Mouse (Mus musculus): ENCODE data around the gene Rere. TPM values are rescaled to one million over a fixed set of nuclear protein-coding genes. Genes with fewer than 3 reads are reported as not detected.

Gene Rere
- polyA plus RNA-seq, 1 experiment from 2014 or later: 57.2 TPM

- Histone ChIP-seq H3K4me1 (peaks cover 6% of the 10 kb centered on the region), H3K27me3 (replicated peaks) (no peaks in the 10 kb centered on the region), H3K27ac (no peak overlapping the region), H3K36me3 (peaks cover 16% of the 10 kb centered on the region; the same call in 1 of the 2 replicates), H3K4me2 (replicated peaks) (no peak overlapping the region), H3K4me3 (no peak overlapping the region), H3K9me3 (no peaks in the 10 kb centered on the region), H3K9ac (no peak overlapping the region)
- no peak for ATAC-seq (ENCODE audit: low FRiP score, low read depth)
- WGBS: 78% methylated on average over 5 of the region's 5 CpGs
Observed at GRCm38 (mm10) chr4:150522425-150522824, 241.0 kb downstream of the Rere start.

GRCm38 (mm10) chr4:150523351-150523750, 241.9 kb downstream of the Rere start:
- H3K36me3 ChIP-seq: peaks cover 16% of the 10 kb centered on the region; the same call in 1 of the 2 replicates
- H3K4me2 ChIP-seq (replicated peaks): no peak overlapping the region
- H3K4me3 ChIP-seq: no peak overlapping the region
- no peak overlapping the region for H3K9ac ChIP-seq
- no peak for ATAC-seq (ENCODE audit: low FRiP score, low read depth)
- H3K4me1 ChIP-seq: peaks cover 6% of the 10 kb centered on the region
- no peaks in the 10 kb centered on the region for H3K9me3 ChIP-seq
- H3K27ac ChIP-seq: no peak overlapping the region; the same call in 1 of the 2 replicates
- H3K27me3 ChIP-seq (replicated peaks): no peaks in the 10 kb centered on the region

- H3K27ac ChIP-seq: no peak overlapping the region
- no peaks in the 10 kb centered on the region for H3K9me3 ChIP-seq
- peaks cover 6% of the 10 kb centered on the region for H3K4me1 ChIP-seq
- no peak overlapping the region for H3K4me3 ChIP-seq
- WGBS: 52% methylated on average over 1 of the region's 1 CpGs
- no peaks in the 10 kb centered on the region for H3K27me3 ChIP-seq (replicated peaks)
- no peak overlapping the region for H3K4me2 ChIP-seq (replicated peaks)
- peaks cover 8% of the 10 kb centered on the region; the same call in 1 of the 2 replicates for H3K36me3 ChIP-seq
- H3K9ac ChIP-seq: no peak overlapping the region
- ATAC-seq (ENCODE audit: low FRiP score, low read depth): 0 out of 2 replicates have a peak, but pooled peaks have one; percentile 17
Observed at GRCm38 (mm10) chr4:150526269-150526668, 244.8 kb downstream of the Rere start.

- no peak for ATAC-seq (ENCODE audit: low FRiP score, low read depth)
- Histone ChIP-seq H3K4me3 (no peak overlapping the region), H3K4me2 (replicated peaks) (no peak overlapping the region), H3K9me3 (no peaks in the 10 kb centered on the region), H3K27ac (no peak overlapping the region), H3K36me3 (peaks cover 8% of the 10 kb centered on the region; the same call in 1 of the 2 replicates), H3K27me3 (replicated peaks) (no peaks in the 10 kb centered on the region), H3K9ac (no peak overlapping the region), H3K4me1 (peaks cover 13% of the 10 kb centered on the region)
- 100% methylated on average over 1 of the region's 1 CpGs for WGBS
Observed at GRCm38 (mm10) chr4:150528426-150528825, 247.0 kb downstream of the Rere start.

- no peaks in the 10 kb centered on the region for H3K27me3 ChIP-seq (replicated peaks)
- ATAC-seq (ENCODE audit: low FRiP score, low read depth): no peak
- peaks cover 5% of the 10 kb centered on the region; the same call in 1 of the 2 replicates for H3K36me3 ChIP-seq
- peaks cover 13% of the 10 kb centered on the region for H3K4me1 ChIP-seq
- 88% methylated on average over 5 of the region's 5 CpGs for WGBS
- no peak overlapping the region for H3K9ac ChIP-seq
- H3K4me3 ChIP-seq: no peak overlapping the region
- no peak overlapping the region for H3K4me2 ChIP-seq (replicated peaks)
- H3K27ac ChIP-seq: no peak overlapping the region
- no peaks in the 10 kb centered on the region for H3K9me3 ChIP-seq
Observed at GRCm38 (mm10) chr4:150528846-150529245, 247.4 kb downstream of the Rere start.

- no peak overlapping the region for H3K4me3 ChIP-seq
- peaks cover 13% of the 10 kb centered on the region for H3K4me1 ChIP-seq
- H3K27me3 ChIP-seq (replicated peaks): no peaks in the 10 kb centered on the region
- ATAC-seq (ENCODE audit: low FRiP score, low read depth): no peak
- 82% methylated on average over 7 of the region's 7 CpGs for WGBS
- H3K36me3 ChIP-seq: peaks cover 24% of the 10 kb centered on the region
- no peak overlapping the region for H3K27ac ChIP-seq
- no peak overlapping the region for H3K9ac ChIP-seq
- H3K9me3 ChIP-seq: no peaks in the 10 kb centered on the region
- H3K4me2 ChIP-seq (replicated peaks): no peak overlapping the region
Observed at GRCm38 (mm10) chr4:150531869-150532268, 250.4 kb downstream of the Rere start.

GRCm38 (mm10) chr4:150536821-150537510, 255.5 kb downstream of the Rere start:
- WGBS: 92% methylated on average over 3 of the region's 3 CpGs
- no peak overlapping the region for H3K4me2 ChIP-seq (replicated peaks)
- H3K27me3 ChIP-seq (replicated peaks): no peaks in the 10 kb centered on the region
- peaks cover 10% of the 10 kb centered on the region; the same call in 1 of the 2 replicates for H3K4me1 ChIP-seq
- no peak overlapping the region for H3K4me3 ChIP-seq
- H3K9ac ChIP-seq: no peak overlapping the region
- ATAC-seq (ENCODE audit: low FRiP score, low read depth): no peak
- peaks cover 42% of the 10 kb centered on the region for H3K36me3 ChIP-seq
- no peak overlapping the region for H3K27ac ChIP-seq
- no peaks in the 10 kb centered on the region for H3K9me3 ChIP-seq

GRCm38 (mm10) chr4:150539846-150540245, 258.4 kb downstream of the Rere start:
- WGBS: 47% methylated on average over 1 of the region's 1 CpGs
- Histone ChIP-seq H3K36me3 (peaks cover 40% of the 10 kb centered on the region), H3K4me2 (replicated peaks) (no peak overlapping the region), H3K9ac (no peak overlapping the region), H3K4me1 (peaks cover 6% of the 10 kb centered on the region; the same call in 1 of the 2 replicates), H3K4me3 (no peak overlapping the region), H3K9me3 (no peaks in the 10 kb centered on the region), H3K27me3 (replicated peaks) (no peaks in the 10 kb centered on the region), H3K27ac (no peak overlapping the region)
- peak; percentile 90 for ATAC-seq (ENCODE audit: low FRiP score, low read depth)

GRCm38 (mm10) chr4:150540392-150541094, 259.1 kb downstream of the Rere start:
- Histone ChIP-seq H3K4me3 (no peak overlapping the region), H3K27me3 (replicated peaks) (no peaks in the 10 kb centered on the region), H3K4me2 (replicated peaks) (no peak overlapping the region), H3K9ac (no peak overlapping the region), H3K9me3 (no peaks in the 10 kb centered on the region), H3K36me3 (peaks cover 33% of the 10 kb centered on the region), H3K4me1 (peaks cover 6% of the 10 kb centered on the region; the same call in 1 of the 2 replicates), H3K27ac (no peak overlapping the region)
- WGBS: 39% methylated on average over 5 of the region's 5 CpGs
- ATAC-seq (ENCODE audit: low FRiP score, low read depth): 0 out of 2 replicates have a peak, but pooled peaks have one; percentile 53

GRCm38 (mm10) chr4:150544231-150544630, 262.8 kb downstream of the Rere start:
- no peak overlapping the region for H3K4me3 ChIP-seq
- H3K27me3 ChIP-seq (replicated peaks): no peaks in the 10 kb centered on the region
- H3K36me3 ChIP-seq: peaks cover 13% of the 10 kb centered on the region
- peaks cover 6% of the 10 kb centered on the region; the same call in 1 of the 2 replicates for H3K4me1 ChIP-seq
- H3K9ac ChIP-seq: no peak overlapping the region
- H3K9me3 ChIP-seq: no peaks in the 10 kb centered on the region
- no peak for ATAC-seq (ENCODE audit: low FRiP score, low read depth)
- 87% methylated on average over 7 of the region's 7 CpGs for whole genome bisulfite sequencing
- H3K27ac ChIP-seq: no peak overlapping the region
- no peak overlapping the region for H3K4me2 ChIP-seq (replicated peaks)

- H3K4me2 ChIP-seq (replicated peaks): no peak overlapping the region
- H3K9me3 ChIP-seq: no peaks in the 10 kb centered on the region
- WGBS: 81% methylated on average over 10 of the region's 10 CpGs
- no peak overlapping the region for H3K9ac ChIP-seq
- ATAC-seq (ENCODE audit: low FRiP score, low read depth): no peak
- no peak overlapping the region for H3K27ac ChIP-seq
- peaks cover 6% of the 10 kb centered on the region; the same call in 1 of the 2 replicates for H3K4me1 ChIP-seq
- H3K27me3 ChIP-seq (replicated peaks): no peaks in the 10 kb centered on the region
- no peak overlapping the region for H3K4me3 ChIP-seq
- H3K36me3 ChIP-seq: peaks cover 16% of the 10 kb centered on the region
Observed at GRCm38 (mm10) chr4:150544652-150545258, 263.3 kb downstream of the Rere start.

GRCm38 (mm10) chr4:150545775-150546174, 264.3 kb downstream of the Rere start:
- ATAC-seq (ENCODE audit: low FRiP score, low read depth): no peak
- no peaks in the 10 kb centered on the region for H3K27me3 ChIP-seq (replicated peaks)
- 93% methylated on average over 7 of the region's 7 CpGs for WGBS
- no peak overlapping the region for H3K4me3 ChIP-seq
- H3K9ac ChIP-seq: no peak overlapping the region
- H3K36me3 ChIP-seq: peaks cover 22% of the 10 kb centered on the region
- H3K9me3 ChIP-seq: no peaks in the 10 kb centered on the region
- no peak overlapping the region for H3K27ac ChIP-seq
- H3K4me1 ChIP-seq: peaks cover under 1% of the 10 kb centered on the region; the same call in 1 of the 2 replicates
- H3K4me2 ChIP-seq (replicated peaks): no peak overlapping the region

Data from neural tube, embryonic 12.5 days (tissue).